Mouse (Mus musculus): Measurements from ENCODE around the gene Grsf1.

GRCm38 (mm10) chr5:88642786-88643185 lies 33.2 kb downstream of the Grsf1 start:
- TF ChIP-seq CTCF (IDR thresholded peaks at IDR 0.05; ENCODE audit: extremely low read depth, insufficient read depth, insufficient read length, insufficient replicate concordance) = no peak
- no peak for TF ChIP-seq POLR2A (IDR thresholded peaks at IDR 0.05; ENCODE audit: low read depth, low read length)
